Mouse (Mus musculus) CH12.LX (cell line): ENCODE results near the gene 2200002D01Rik. TPM values are rescaled to one million over a fixed set of nuclear protein-coding genes. Genes with fewer than 3 reads are reported as not detected.

Source experiments
- DNase-seq: peaks from one replicate; pipeline ENCODE4 v3.0.0-alpha.2; 2013; ENCODE audit errors: extremely low read depth
- H3K27ac ChIP-seq: 2 replicates; pipeline ENCODE4 v1.5.1; 2012; ENCODE audit warnings: low read depth, mild to moderate bottlenecking, control low read depth, moderate library complexity; ENCODE audit not compliant: insufficient read depth
- H3K27me3 ChIP-seq: replicated peaks from 2 replicates; pipeline ENCODE3; 2012; ENCODE audit warnings: inconsistent platforms
- H3K36me3 ChIP-seq, 2 experiments: replicated peaks in 1 of 2; 2 replicates each; pipeline versions ENCODE3 to v1.6.1; 2012; ENCODE audit warnings: inconsistent platforms in 1 of 2, low read length in 1 of 2, mild to moderate bottlenecking in 1 of 2, mixed read lengths in 1 of 2, moderate library complexity in 1 of 2; ENCODE audit not compliant: control insufficient read depth in 1 of 2, insufficient read depth in 1 of 2
- H3K4me1 ChIP-seq, 2 experiments: 2 replicates each; pipeline ENCODE4 v1.6.1; 2012; ENCODE audit warnings: inconsistent platforms in 1 of 2, moderate library complexity in 1 of 2; ENCODE audit not compliant: insufficient read depth in 2 of 2, control insufficient read depth in 1 of 2
- H3K4me2 ChIP-seq: 2 replicates; pipeline ENCODE4 v1.6.1; 2012; ENCODE audit warnings: low read depth, mild to moderate bottlenecking, control low read depth; ENCODE audit not compliant: poor library complexity, insufficient read depth, severe bottlenecking
- H3K4me3 ChIP-seq, 3 experiments: fragments of 150-350 bp in 1 of 3; sonication (generic) in 1 of 3; replicated peaks in 1 of 3; 2 replicates each; pipeline versions ENCODE3 to v1.5.1; 2011 to 2012; ENCODE audit warnings: low read depth in 2 of 3, low read length in 2 of 3, mild to moderate bottlenecking in 2 of 3, moderate library complexity in 2 of 3, control low read depth in 1 of 3, improper control_type of control experiment in 1 of 3, inconsistent platforms in 1 of 3, mixed read lengths in 1 of 3; ENCODE audit not compliant: poor library complexity in 1 of 3
- H3K79me2 ChIP-seq: replicated peaks from 2 replicates; pipeline ENCODE4 v1.6.1; 2012; ENCODE audit warnings: mild to moderate bottlenecking, moderate library complexity; ENCODE audit not compliant: control insufficient read depth, poor library complexity, insufficient read depth, severe bottlenecking; ENCODE audit errors: extremely low read depth
- H3K9ac ChIP-seq: 2 replicates; pipeline ENCODE4 v1.6.1; 2012; ENCODE audit warnings: low read depth, mild to moderate bottlenecking, control low read depth, moderate library complexity; ENCODE audit not compliant: insufficient read depth
- H3K9me3 ChIP-seq: replicated peaks from 2 replicates; pipeline ENCODE3; 2012; ENCODE audit warnings: low read length, inconsistent platforms, mixed read lengths
- CHD2 ChIP-seq: IDR thresholded peaks from 2 replicates; pipeline ENCODE4 v1.6.1; 2011; ENCODE audit warnings: low read length, improper control_type of control experiment
- E2F4 ChIP-seq: IDR thresholded peaks from 2 replicates; pipeline ENCODE4 v1.6.1; 2011; ENCODE audit warnings: low read depth, low read length, improper control_type of control experiment; ENCODE audit not compliant: insufficient replicate concordance
- ELF1 ChIP-seq: IDR thresholded peaks from 2 replicates; pipeline ENCODE4 v1.6.1; 2014; ENCODE audit warnings: low read depth, mild to moderate bottlenecking, inconsistent platforms, low read length, improper control_type of control experiment
- EP300 ChIP-seq: IDR thresholded peaks from 2 replicates; pipeline ENCODE4 v1.6.1; 2011; ENCODE audit warnings: low read length, improper control_type of control experiment
- ETS1 ChIP-seq: conservative IDR thresholded peaks from 2 replicates; pipeline ENCODE4 v1.6.1; 2012; ENCODE audit warnings: low read depth, mild to moderate bottlenecking, inconsistent platforms, low read length, improper control_type of control experiment, moderate library complexity
- JUN ChIP-seq: IDR thresholded peaks from 2 replicates; pipeline ENCODE4 v1.6.1; 2011; ENCODE audit warnings: low read depth, mild to moderate bottlenecking, low read length, improper control_type of control experiment, moderate library complexity; ENCODE audit not compliant: insufficient read depth
- KAT2A ChIP-seq: IDR thresholded peaks from 2 replicates; pipeline ENCODE4 v1.6.1; 2012; ENCODE audit warnings: low read length, improper control_type of control experiment, inconsistent platforms; ENCODE audit not compliant: insufficient replicate concordance
- MAFK ChIP-seq: IDR thresholded peaks from 2 replicates; pipeline ENCODE4 v1.6.1; 2011; ENCODE audit warnings: low read length, improper control_type of control experiment; ENCODE audit not compliant: insufficient replicate concordance
- MAZ ChIP-seq: IDR thresholded peaks from 2 replicates; pipeline ENCODE4 v1.6.1; 2012; ENCODE audit warnings: low read depth, mild to moderate bottlenecking, inconsistent platforms, low read length, improper control_type of control experiment, moderate library complexity
- MEF2A ChIP-seq: IDR thresholded peaks from 2 replicates; pipeline ENCODE4 v1.6.1; 2014; ENCODE audit warnings: low read depth, mild to moderate bottlenecking, inconsistent platforms, low read length, improper control_type of control experiment, borderline replicate concordance
- MXI1 ChIP-seq: IDR thresholded peaks from 2 replicates; pipeline ENCODE4 v1.6.1; 2011; ENCODE audit warnings: mild to moderate bottlenecking, low read depth, low read length, improper control_type of control experiment
- MYC ChIP-seq: IDR thresholded peaks from 2 replicates; pipeline ENCODE4 v1.6.1; 2011; ENCODE audit warnings: low read depth, mild to moderate bottlenecking, improper control_type of control experiment, low read length
- NRF1 ChIP-seq: IDR thresholded peaks from 2 replicates; pipeline ENCODE4 v1.6.1; 2014; ENCODE audit warnings: low read depth, mild to moderate bottlenecking, inconsistent platforms, low read length, improper control_type of control experiment, moderate library complexity
- PAX5 ChIP-seq: IDR thresholded peaks from 2 replicates; pipeline ENCODE4 v1.6.1; 2012; ENCODE audit warnings: low read length, inconsistent platforms, mixed read lengths
- POLR2A ChIP-seq: IDR thresholded peaks from 2 replicates; pipeline ENCODE4 v1.6.1; 2011; ENCODE audit warnings: low read depth, mild to moderate bottlenecking, improper control_type of control experiment, low read length
- POLR2AphosphoS2 ChIP-seq: IDR thresholded peaks from 2 replicates; pipeline ENCODE4 v1.6.1; 2011; ENCODE audit warnings: low read depth, low read length, improper control_type of control experiment
- RAD21 ChIP-seq: IDR thresholded peaks from 2 replicates; pipeline ENCODE4 v1.6.1; 2011; ENCODE audit warnings: low read depth, mild to moderate bottlenecking, low read length, improper control_type of control experiment, moderate library complexity
- SIN3A ChIP-seq: IDR thresholded peaks from 2 replicates; pipeline ENCODE4 v1.6.1; 2012; ENCODE audit warnings: low read length, improper control_type of control experiment, inconsistent platforms
- UBTF ChIP-seq: IDR thresholded peaks from 2 replicates; pipeline ENCODE4 v1.6.1; 2012; ENCODE audit warnings: low read depth, mild to moderate bottlenecking, inconsistent platforms, low read length, improper control_type of control experiment, moderate library complexity
- ZC3H11A ChIP-seq: IDR thresholded peaks from 2 replicates; pipeline ENCODE4 v1.6.1; 2012; ENCODE audit warnings: low read depth, mild to moderate bottlenecking, inconsistent platforms, low read length, improper control_type of control experiment
- ZKSCAN1 ChIP-seq: IDR thresholded peaks from 2 replicates; pipeline ENCODE4 v1.6.1; 2012; ENCODE audit warnings: low read depth, inconsistent platforms, low read length, improper control_type of control experiment, borderline replicate concordance
- ZMIZ1 ChIP-seq: IDR thresholded peaks from 2 replicates; pipeline ENCODE4 v1.6.1; 2012; ENCODE audit warnings: low read depth, mild to moderate bottlenecking, inconsistent platforms, low read length, improper control_type of control experiment
- ZNF384 ChIP-seq: IDR thresholded peaks from 2 replicates; pipeline ENCODE4 v1.6.1; 2012; ENCODE audit warnings: low read depth, low read length, improper control_type of control experiment, inconsistent platforms
- dilution Hi-C: fragments of 300-500 bp; cut with MboI; formaldehyde crosslinking; loops from 2 replicates; pipeline ENCODE4 v1.14.3; 2020; ENCODE audit warnings: low sequenced_read_pairs; ENCODE audit not compliant: extremely low pct_unique_long_range_greater_than_20kb, extremely low pct_ligation_motif_present
- in situ Hi-C: fragments of 300-500 bp; cut with MboI; formaldehyde crosslinking; loops from 3 replicates; pipeline ENCODE4 v1.14.3; 2019; ENCODE audit warnings: low sequenced_read_pairs, low pct_ligation_motif_present, low pct_unique_long_range_greater_than_20kb, mixed read lengths
- polyA plus RNA-seq: library from polyadenylated mRNA; unstranded; fragments of >175 nt; gene quantifications from 2 replicates; pipeline ENCODE4 v1.2.1, GENCODE M21; 2012; ENCODE audit warnings: low read depth; ENCODE audit not compliant: insufficient read length
- total RNA-seq, 2 experiments: library from RNA; depleted of rRNA; stranded (reverse); fragments of 300-350 nt in 1 of 2; fragments of >200 nt in 1 of 2; gene quantifications; 2 replicates each; pipeline ENCODE4 v1.2.3; 2012 to 2014

Gene 2200002D01Rik
- total and polyA plus RNA-seq, 3 experiments: 5.8 TPM; not detected in 2

GRCm38 (mm10) chr7:29214846-29215245, 33.4 kb downstream of the 2200002D01Rik start:
- Histone ChIP-seq H3K36me3 (no peaks in the 10 kb centered on the region), H3K4me2 (no peak overlapping the region), H3K4me3 (no peak overlapping the region), H3K9ac (no peak overlapping the region), H3K4me1 (peaks cover 0 to 10% of the 10 kb centered on the region in 2 experiments; a peak in 2 of 4 replicates), H3K27ac (no peak overlapping the region), H3K27me3 (no peaks in the 10 kb centered on the region), H3K79me2 (no peaks in the 10 kb centered on the region), H3K9me3 (peaks cover 17% of the 10 kb centered on the region)
- in situ Hi-C loops (loop anchor here (5.0 kb wide), 1 partner anchor 32 kb away; the partner anchor contains the start of gene 2200002D01Rik), dilution Hi-C loops (no loop called here)
- TF ChIP-seq ZC3H11A (no peak), EP300 (no peak), MYC (no peak), MEF2A (no peak), RAD21 (no peak), PAX5 (no peak), MXI1 (no peak), NRF1 (no peak), KAT2A (no peak), POLR2AphosphoS2 (no peak), JUN (no peak), MAFK (no peak), ELF1 (no peak), ZKSCAN1 (no peak), SIN3A (no peak), CHD2 (no peak), ZMIZ1 (no peak), ZNF384 (no peak), MAZ (no peak), E2F4 (no peak)
- DNase-seq: no peak

- Histone ChIP-seq H3K4me3 (no peak overlapping the region), H3K9me3 (peaks cover 11% of the 10 kb centered on the region), H3K36me3 (no peaks in the 10 kb centered on the region)
- in situ Hi-C loops: loop anchor here (5.0 kb wide), 1 partner anchor 33 kb away; the partner anchor contains the start of gene 2200002D01Rik
- TF ChIP-seq UBTF: no peak
- TF ChIP-seq POLR2A: no peak
- no peak for TF ChIP-seq ETS1
- no peak for TF ChIP-seq ZNF384
- TF ChIP-seq, all 38 proteins: peak for 0
- no peak overlapping the region for H3K27ac ChIP-seq
- H3K4me2 ChIP-seq: no peak overlapping the region
- peaks cover 0 to 10% of the 10 kb centered on the region in 2 experiments; a peak in 2 of 4 replicates for H3K4me1 ChIP-seq
- H3K9ac ChIP-seq: no peak overlapping the region
- DNase-seq: no peak
- dilution Hi-C loops: no loop called here
- no peaks in the 10 kb centered on the region for H3K27me3 ChIP-seq
- H3K79me2 ChIP-seq: no peaks in the 10 kb centered on the region
These were observed 34.0 kb downstream of the 2200002D01Rik start for GRCm38 (mm10) chr7:29214236-29214635.
